Mouse (Mus musculus) gastrocnemius, adult 2 months (tissue): Measurements from ENCODE around the gene Zbtb9. TPM values are rescaled to one million over a fixed set of nuclear protein-coding genes. Genes with fewer than 3 reads are reported as not detected.
"Not testable (repeated sequence)": the region's sequence is repeated elsewhere in the genome, so short reads cannot be mapped to it uniquely, and the experiment has no call there.

Experiments
- DNase-seq: peaks from one replicate; pipeline ENCODE4 v3.0.0; 2022
- H3K27ac ChIP-seq: fragments of 200-600 bp; 2 replicates; pipeline ENCODE4 v1.8.1; 2022; ENCODE audit warnings: mild to moderate bottlenecking
- H3K4me3 ChIP-seq: fragments of 200-600 bp; 2 replicates; pipeline ENCODE4 v1.8.1; 2022; ENCODE audit warnings: mild to moderate bottlenecking, moderate library complexity
- CTCF ChIP-seq: fragments of 200-600 bp; IDR thresholded peaks from 2 replicates; pipeline ENCODE4 v1.8.1; 2022; ENCODE audit warnings: antibody characterized with exemption, mild to moderate bottlenecking, moderate library complexity
- intact Hi-C: fragments of 180-260 bp; cut with DNase I; formaldehyde crosslinking; loops from one replicate; pipeline ENCODE4 v1.15.1; 2025
- total RNA-seq, 2 experiments: library from RNA; stranded (reverse); gene quantifications; 2 replicates each; pipeline ENCODE4 v1.2.3; 2021

The Zbtb9 gene
- total RNA-seq, 2 experiments from 2014 or later = 0.17 to 0.41 TPM

DNA sequence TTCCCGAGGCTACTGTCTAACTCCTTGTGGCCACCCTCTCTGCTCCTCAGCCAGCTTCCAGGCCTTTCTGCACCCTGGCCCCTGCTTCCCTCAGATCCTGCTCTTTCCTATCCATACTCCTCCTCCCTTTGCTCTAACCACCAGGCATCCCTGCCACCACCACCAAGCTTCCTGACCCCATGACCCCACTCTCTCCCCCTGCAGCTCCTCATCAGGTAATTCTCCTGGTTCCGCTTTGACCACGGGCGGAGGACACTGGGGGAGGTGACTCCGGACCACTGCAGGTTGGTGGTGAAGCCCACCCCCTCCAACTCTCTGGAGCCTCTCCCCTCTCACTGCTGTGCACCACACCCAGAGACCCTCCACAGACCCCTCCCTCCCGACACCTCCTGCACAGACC is 5.5 kb upstream of the Zbtb9 start:
- no peak overlapping the region for H3K4me3 ChIP-seq
- no peak for DNase-seq
- TF ChIP-seq CTCF = no peak
- intact Hi-C loops = no loop called here
- H3K27ac ChIP-seq = no peak overlapping the region

DNA sequence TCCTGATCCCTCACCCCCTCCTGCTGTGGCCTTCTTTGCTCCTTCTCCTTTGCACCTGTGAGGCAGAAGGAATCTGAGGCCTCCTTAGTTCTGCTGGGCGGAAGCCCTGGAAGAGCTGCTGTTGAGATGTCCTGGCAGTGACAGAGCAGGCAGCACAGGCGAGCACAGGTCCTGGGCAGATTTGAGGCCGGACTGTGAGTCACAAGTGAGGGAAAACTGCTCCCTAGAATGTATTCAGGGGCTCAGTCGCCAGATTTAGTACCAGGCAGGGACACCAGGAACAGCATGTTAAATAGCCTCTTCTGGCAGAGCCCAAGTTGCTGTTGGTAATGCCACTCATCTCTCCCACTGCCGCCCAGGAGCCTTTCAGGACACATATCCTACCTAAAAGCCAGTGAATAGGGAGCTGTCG is 4.8 kb upstream of the Zbtb9 start:
- TF ChIP-seq CTCF = no peak
- intact Hi-C loops = no loop called here
- H3K27ac ChIP-seq = no peak overlapping the region
- DNase-seq = no peak
- H3K4me3 ChIP-seq = no peak overlapping the region

- no peak for TF ChIP-seq CTCF
- DNase-seq = no peak
- no peak overlapping the region for H3K27ac ChIP-seq
- intact Hi-C loops = no loop called here
- H3K4me3 ChIP-seq = no peak overlapping the region
Measured at GRCm38 (mm10) chr17:26969257-26969656, 3.7 kb upstream of the Zbtb9 start.

DNA sequence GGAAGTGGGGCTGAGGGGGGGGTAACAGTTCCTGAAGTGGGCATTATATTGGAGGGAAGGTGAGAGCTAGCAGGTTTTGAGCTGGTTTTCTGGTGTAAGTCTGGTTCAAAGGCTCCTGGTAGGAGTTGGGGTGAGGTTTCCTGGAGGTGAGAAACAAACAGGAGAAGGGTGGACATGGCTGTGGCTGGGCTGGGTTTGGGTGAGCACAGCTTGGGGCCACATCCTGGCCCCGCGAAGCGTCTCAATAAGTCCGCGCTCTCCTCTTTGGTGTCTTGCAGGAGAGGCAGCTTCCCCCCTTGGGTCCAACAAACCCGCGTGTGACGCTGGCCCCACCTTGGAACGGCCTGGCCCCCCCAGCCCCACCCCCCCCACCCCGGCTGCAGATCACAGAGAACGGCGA is 2.7 kb upstream of the Zbtb9 start:
- no peak for TF ChIP-seq CTCF
- Histone ChIP-seq H3K27ac (no peak overlapping the region), H3K4me3 (no peak overlapping the region)
- no peak for DNase-seq
- intact Hi-C loops = no loop called here

DNA sequence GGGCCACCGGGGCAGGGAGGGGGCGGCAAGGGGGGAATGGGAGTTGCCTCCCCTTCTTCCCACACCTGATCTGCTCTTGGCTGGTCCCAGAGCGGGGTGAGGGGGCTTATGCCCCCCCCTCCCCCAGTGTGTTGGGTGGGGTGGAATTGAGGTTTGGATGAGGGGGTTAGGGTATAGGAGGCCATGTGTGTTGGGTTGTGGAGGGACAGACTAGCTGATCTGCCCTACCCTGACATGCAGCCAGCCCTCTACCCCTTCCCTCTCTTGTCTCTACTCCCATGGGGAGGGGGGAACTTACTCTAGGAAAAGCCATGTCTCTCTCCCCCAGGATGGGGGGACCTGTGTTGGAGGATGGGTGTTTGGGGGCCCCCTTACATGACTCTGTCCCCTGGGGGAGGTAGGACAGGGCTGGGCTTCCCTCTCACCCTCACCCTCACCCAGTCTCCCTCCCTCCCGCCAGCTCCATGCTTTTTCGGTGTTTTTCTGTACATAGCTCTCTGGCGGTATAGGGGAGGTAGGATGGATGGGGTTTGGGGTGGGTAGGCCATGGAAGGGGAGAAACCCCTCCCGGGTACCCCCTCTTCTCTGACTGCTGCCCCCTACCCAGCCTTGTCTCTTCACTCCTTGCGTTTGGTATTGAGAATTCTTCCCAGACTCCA is 1.6 kb upstream of the Zbtb9 start:
- H3K27ac ChIP-seq = no peak overlapping the region
- TF ChIP-seq CTCF = no peak
- H3K4me3 ChIP-seq = no peak overlapping the region
- intact Hi-C loops = no loop called here
- no peak for DNase-seq

- TF ChIP-seq CTCF = no peak
- H3K27ac ChIP-seq = peak overlapping the region; percentile 94
- H3K4me3 ChIP-seq = peak overlapping the region; percentile 98
- intact Hi-C loops = no loop called here
- no peak for DNase-seq
Measured at GRCm38 (mm10) chr17:26972107-26972506, 860 bp upstream of the Zbtb9 start.

DNA sequence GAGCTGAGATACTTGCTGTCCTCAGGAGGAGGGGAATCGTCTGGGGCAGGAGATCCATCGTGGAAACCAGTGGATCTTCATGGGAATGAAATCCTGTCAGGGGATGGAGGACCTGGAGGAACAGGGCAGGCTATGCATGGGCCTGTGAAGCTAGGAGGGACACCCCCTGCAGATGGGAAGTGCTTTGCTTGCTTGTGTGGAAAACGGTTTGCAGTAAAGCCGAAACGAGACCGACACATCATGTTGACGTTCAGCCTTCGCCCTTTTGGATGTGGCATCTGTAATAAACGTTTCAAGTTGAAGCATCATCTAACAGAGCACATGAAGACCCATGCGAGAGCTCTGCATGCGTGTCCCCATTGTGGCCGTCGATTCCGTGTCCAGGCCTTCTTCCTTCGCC is 1.6 kb downstream of the Zbtb9 start:
- no peak for TF ChIP-seq CTCF
- H3K4me3 ChIP-seq = no peak overlapping the region; the same call in 1 of the 2 replicates
- intact Hi-C loops = no loop called here

GRCm38 (mm10) chr17:26975415-26975814 is 2.4 kb downstream of the Zbtb9 start:
- intact Hi-C loops = no loop called here
- no peak overlapping the region for H3K27ac ChIP-seq
- TF ChIP-seq CTCF = peak; percentile 19; the same call in 1 of the 2 replicates
- no peak for DNase-seq
- no peak overlapping the region for H3K4me3 ChIP-seq

More for the DNA sequence above, 1.6 kb downstream of the Zbtb9 start:
- H3K27ac ChIP-seq = no peak overlapping the region
- DNase-seq = no peak

DNA sequence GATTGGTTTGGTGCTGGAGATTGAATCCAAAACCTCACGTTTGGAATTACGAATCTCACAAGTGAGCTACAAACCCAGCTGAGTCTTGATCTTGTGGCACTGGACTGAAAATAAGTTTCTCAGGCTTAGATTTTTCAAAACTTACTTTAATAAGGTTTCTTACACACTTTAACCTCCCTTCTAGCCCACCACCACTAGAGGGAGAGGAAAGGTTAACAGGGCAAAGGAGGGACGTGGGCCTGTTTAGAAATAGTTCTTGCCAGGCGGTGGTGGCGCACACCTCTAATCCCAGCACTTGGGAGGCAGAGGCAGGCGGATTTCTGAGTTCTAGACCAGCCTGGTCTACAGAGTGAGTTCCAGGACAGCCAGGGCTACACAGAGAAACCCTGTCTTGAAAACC is 4.4 kb downstream of the Zbtb9 start:
- H3K4me3 ChIP-seq, H3K27ac ChIP-seq, DNase-seq, intact Hi-C loops: not testable (repeated sequence)

- DNase-seq = no peak
Measured at GRCm38 (mm10) chr17:26979426-26979825, 6.5 kb downstream of the Zbtb9 start.

DNA sequence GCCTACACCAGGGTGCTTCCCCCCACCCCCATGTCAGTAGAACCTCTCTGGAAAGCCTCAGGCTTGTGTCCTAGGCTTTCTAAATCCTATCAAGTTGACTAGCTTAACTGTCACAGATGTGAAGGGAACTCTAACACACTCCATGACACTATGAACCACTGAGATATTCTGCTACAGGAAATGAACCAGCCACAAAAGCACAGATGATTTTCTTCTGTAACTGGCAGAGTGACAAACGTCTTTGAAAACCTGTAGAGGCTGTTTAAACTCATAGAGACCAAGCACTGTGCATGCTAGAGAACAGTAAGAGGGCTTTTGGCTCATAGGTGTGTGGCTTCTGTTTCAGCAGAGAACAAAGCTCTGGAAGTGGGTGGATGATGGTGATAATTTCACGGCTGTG is 8.1 kb downstream of the Zbtb9 start:
- no peak for DNase-seq
- Histone ChIP-seq H3K4me3 (no peak overlapping the region), H3K27ac (no peak overlapping the region)
- intact Hi-C loops = no loop called here
- no peak for TF ChIP-seq CTCF

More at GRCm38 (mm10) chr17:26979426-26979825, 6.5 kb downstream of the Zbtb9 start:
- TF ChIP-seq CTCF = no peak
- Histone ChIP-seq H3K27ac (no peak overlapping the region), H3K4me3 (no peak overlapping the region)
- intact Hi-C loops = no loop called here

DNA sequence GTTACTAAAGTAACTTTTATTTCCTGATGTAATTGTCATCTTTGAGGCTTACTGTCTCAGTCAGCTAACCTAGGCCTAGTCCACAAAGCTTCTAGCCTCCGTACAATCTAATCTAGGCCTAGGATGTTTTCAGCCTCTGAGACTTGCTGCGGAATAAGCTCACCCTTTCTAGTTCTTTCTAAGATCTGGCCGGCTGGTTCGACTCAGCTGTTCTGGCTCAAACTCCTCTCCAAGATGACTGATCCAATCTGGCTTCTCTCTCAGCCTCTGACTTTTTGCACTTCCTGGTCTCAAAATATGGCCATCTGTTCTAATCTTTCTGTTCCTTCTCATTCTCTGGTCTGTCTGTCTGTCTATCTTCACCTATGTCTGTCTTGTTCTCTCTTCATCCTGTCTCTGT is 10.4 kb downstream of the Zbtb9 start:
- TF ChIP-seq CTCF = no peak
- intact Hi-C loops = no loop called here
- Histone ChIP-seq H3K27ac (no peak overlapping the region), H3K4me3 (no peak overlapping the region)
- no peak for DNase-seq

DNA sequence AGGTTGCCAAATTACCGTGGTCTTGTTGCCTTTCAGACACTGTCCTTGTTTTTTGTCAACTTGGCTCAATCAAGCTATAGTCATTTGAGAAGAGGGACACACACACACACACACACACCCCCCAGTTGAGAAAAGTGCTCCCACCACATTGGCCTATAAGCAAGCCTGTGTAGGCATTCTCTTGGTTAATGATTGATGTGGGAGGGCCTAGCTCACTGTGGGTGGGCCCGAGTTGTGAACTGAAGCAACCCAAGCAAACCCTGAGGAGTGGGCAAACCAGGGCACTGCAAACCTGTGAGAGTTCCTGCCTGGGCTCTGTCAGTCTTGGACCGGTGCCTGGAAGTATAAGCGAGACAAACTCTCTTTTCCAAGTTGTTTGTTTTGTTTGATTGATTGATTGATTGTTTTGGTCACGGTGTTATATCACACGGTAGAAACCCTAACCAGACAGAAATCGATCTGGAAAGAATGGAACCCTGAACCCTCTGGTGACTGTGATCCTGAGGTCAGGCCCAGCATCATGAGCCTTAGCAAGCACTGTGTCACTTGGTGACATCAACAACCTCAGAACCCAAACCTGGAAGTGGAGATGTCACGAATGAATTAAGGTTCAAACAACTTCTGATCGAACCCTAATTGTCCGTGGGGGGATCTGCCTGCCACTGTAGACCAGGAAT is 12.7 kb downstream of the Zbtb9 start:
- no peak overlapping the region for H3K27ac ChIP-seq
- TF ChIP-seq CTCF = no peak
- no peak for DNase-seq
- no peak overlapping the region for H3K4me3 ChIP-seq
- intact Hi-C loops = no loop called here

GRCm38 (mm10) chr17:26990521-26990920 is 17.6 kb downstream of the Zbtb9 start:
- H3K4me3 ChIP-seq = no peak overlapping the region
- no peak for DNase-seq
- H3K27ac ChIP-seq = no peak overlapping the region
- TF ChIP-seq CTCF = no peak
- intact Hi-C loops = no loop called here
